Mouse (Mus musculus) olfactory bulb, adult 2 months (tissue): ENCODE results near the gene Ptpdc1.

ENCODE experiments used
- CTCF ChIP-seq: fragments of 200-500 bp; IDR thresholded peaks from 2 replicates; pipeline ENCODE4 v1.5.1; 2012; ENCODE audit warnings: low read depth, mild to moderate bottlenecking, low read length, moderate library complexity; ENCODE audit not compliant: insufficient read depth
- POLR2A ChIP-seq: fragments of 200-500 bp; IDR thresholded peaks from 2 replicates; pipeline ENCODE4 v1.6.1; 2012; ENCODE audit warnings: mild to moderate bottlenecking, low read depth, low read length, moderate library complexity; ENCODE audit not compliant: insufficient read depth

DNA sequence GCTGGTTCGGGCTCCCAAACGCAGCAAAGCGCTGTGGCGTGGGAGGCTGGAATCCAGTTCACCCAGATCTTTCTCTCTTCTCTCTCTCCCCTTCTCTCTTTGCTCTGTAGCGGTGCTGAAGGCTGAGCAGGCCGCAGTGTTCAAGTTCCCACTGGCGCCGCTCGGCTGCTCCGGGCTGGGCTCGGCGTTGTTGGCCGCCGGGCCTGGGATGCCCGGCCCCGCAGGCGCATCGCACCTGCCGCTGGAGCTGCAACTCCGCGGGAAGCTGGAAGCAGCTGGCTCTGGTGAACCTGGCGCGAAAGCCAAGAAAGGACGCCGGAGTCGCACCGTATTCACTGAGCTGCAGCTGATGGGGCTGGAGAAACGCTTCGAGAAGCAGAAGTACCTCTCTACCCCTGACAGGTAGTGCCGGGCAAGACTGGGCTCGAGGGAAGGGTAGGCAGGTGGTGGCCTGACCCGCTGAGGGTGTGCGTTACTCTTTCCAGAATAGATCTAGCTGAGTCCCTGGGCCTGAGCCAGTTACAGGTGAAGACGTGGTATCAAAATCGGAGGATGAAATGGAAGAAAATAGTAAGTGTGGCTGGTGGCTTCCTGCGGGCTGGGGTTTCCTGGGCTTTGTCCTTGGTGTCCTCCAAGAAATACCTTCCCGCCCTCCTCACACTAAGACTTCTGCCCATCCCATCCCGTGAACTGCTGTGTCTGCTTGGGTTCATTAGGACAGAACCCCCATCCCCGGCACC lies 39.6 kb upstream of the Ptpdc1 start:
- TF ChIP-seq POLR2A (no peak), CTCF (no peak)
